ENCODE assay signal across 12 mouse cellular contexts in the genomic region with DNA sequence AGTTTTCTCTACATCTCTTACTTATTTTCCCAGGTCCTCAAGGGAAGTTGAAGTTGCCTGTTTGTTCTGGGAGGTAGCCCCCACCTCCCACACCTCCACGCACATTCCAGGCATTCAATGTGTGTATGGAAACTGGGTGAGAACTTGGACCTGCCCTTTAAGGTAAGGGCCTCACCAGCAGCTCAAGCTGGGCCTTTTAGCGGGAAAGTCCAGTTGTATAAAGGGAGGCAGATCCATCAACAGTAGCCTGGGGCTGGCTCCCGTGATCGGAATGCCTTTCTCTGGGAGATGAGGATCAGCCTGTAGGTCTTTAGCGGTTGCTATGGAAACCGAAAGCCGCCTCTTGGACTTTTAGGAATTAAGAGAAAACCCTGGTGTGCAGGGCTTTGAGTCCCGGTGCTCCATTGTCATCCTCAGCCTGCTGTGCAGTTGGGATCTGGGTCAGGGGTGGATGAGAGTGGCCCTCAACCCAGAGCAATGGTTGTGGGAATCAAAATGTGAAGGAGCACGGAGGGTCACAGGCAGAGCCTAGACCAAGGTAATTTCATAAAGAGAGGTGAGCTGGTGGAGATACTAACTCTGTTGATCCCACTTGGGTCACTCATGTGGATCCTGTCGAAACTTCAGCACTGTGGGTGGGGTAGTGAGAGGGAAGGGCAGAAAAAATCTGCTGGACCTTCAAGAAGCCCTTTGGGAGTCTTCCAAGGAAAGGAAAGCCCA. TPM values are rescaled to one million over a fixed set of nuclear protein-coding genes. Genes with fewer than 3 reads are reported as not detected.
DNase-seq lines count a peak whose midpoint lies in the region; ATAC-seq and TF ChIP-seq lines count a peak whose summit lies in the region.
"Had no signal": no experiment of that assay in that cellular context is flagged by ENCODE, and none has a peak within 500 bp of the region (broad histone marks: within the 10 kb centered on the region; RNA-seq: fewer than 3 reads in every experiment).

No protein-coding gene starts in this region.

- peaks cover 27% of the 10 kb centered on the region for H3K4me1 ChIP-seq in lung, embryonic 16.5 days (replicated peaks; ENCODE audit: control insufficient read depth, insufficient read depth, low read length)
- peaks cover 62% of the 10 kb centered on the region for H3K4me1 ChIP-seq in forebrain, embryonic 13.5 days
- H3K4me1 ChIP-seq in stomach, postnatal 0 days (replicated peaks; ENCODE audit: control insufficient read depth, insufficient read depth): peaks cover 6% of the 10 kb centered on the region; the same call in 1 of the 2 replicates

- H3K27me3 ChIP-seq in lung, embryonic 16.5 days (ENCODE audit: control insufficient read depth, insufficient read depth, low read depth, low read length): peaks cover 23% of the 10 kb centered on the region
- peaks cover 28% of the 10 kb centered on the region for H3K27me3 ChIP-seq in forebrain, embryonic 13.5 days
- no peaks in the 10 kb centered on the region for H3K27me3 ChIP-seq in stomach, postnatal 0 days (ENCODE audit: control insufficient read depth, insufficient read depth, low read length)
- H3K27me3 ChIP-seq: Patski had no signal

- DNase-seq in lung, postnatal 36 days: no peak
- peak; percentile 12 for DNase-seq in lung, postnatal 14 days
- no peak for DNase-seq in stomach, postnatal 0 days (ENCODE audit: low spot score)
- no peak for DNase-seq in urinary bladder, postnatal 4 days (ENCODE audit: low spot score in 2 of 2)
- DNase-seq: right cerebral cortex, postnatal 25 days had no signal

- H3K27ac ChIP-seq in lung, embryonic 16.5 days (ENCODE audit: low read length): peak overlapping the region; percentile 97
- H3K27ac ChIP-seq in forebrain, embryonic 13.5 days: peak overlapping the region; percentile 63
- peak overlapping the region; percentile 94 for H3K27ac ChIP-seq in stomach, postnatal 0 days (replicated peaks)

- H3K4me3 ChIP-seq in lung, embryonic 16.5 days (ENCODE audit: low read length): peak overlapping the region; percentile 45; the same call in 1 of the 2 replicates
- H3K4me3 ChIP-seq in forebrain, embryonic 13.5 days: no peak overlapping the region
- no peak overlapping the region for H3K4me3 ChIP-seq in stomach, postnatal 0 days (ENCODE audit: low read depth, low read length)

- no peak for TF ChIP-seq EP300 in stomach, postnatal 0 days (optimal IDR thresholded peaks at IDR 0.05)

- no peaks in the 10 kb centered on the region for H3K9me3 ChIP-seq in lung, embryonic 16.5 days (ENCODE audit: control insufficient read depth, low read length)
- H3K9me3 ChIP-seq in forebrain, embryonic 13.5 days (replicated peaks): no peaks in the 10 kb centered on the region
- H3K9me3 ChIP-seq in stomach, postnatal 0 days (ENCODE audit: control insufficient read depth, low read length): no peaks in the 10 kb centered on the region

- H3K4me2 ChIP-seq in lung, embryonic 16.5 days (ENCODE audit: low read depth, low read length): peak overlapping the region; percentile 56
- peak overlapping the region; percentile 61; the same call in 1 of the 2 replicates for H3K4me2 ChIP-seq in forebrain, embryonic 13.5 days
- H3K4me2 ChIP-seq in stomach, postnatal 0 days (replicated peaks; ENCODE audit: low read depth): no peak overlapping the region

- ATAC-seq in lung, embryonic 16.5 days (ENCODE audit: low read depth): 0 out of 2 replicates have a peak, but pooled peaks have one; percentile 2
- no peak for ATAC-seq in forebrain, embryonic 13.5 days
- no peak for ATAC-seq in stomach, postnatal 0 days (ENCODE audit: low FRiP score, low TSS enrichment)
- no peak for ATAC-seq in granulocyte monocyte progenitor cell, adult 5-6 weeks (replicated peaks; ENCODE audit: poor library complexity, severe bottlenecking)
- ATAC-seq: liver, postnatal 0 days had no signal

- 27% methylated on average over 10 of the region's 10 CpGs for WGBS in lung, embryonic 16.5 days
- WGBS in forebrain, embryonic 13.5 days: 2% methylated on average over 10 of the region's 10 CpGs
- 33% methylated on average over 10 of the region's 10 CpGs for WGBS in stomach, postnatal 0 days

- TF ChIP-seq CTCF in stomach, postnatal 0 days (IDR thresholded peaks at IDR 0.05; ENCODE audit: low read depth): no peak

- no peaks in the 10 kb centered on the region for H3K36me3 ChIP-seq in lung, embryonic 16.5 days (ENCODE audit: control insufficient read depth, insufficient read depth, low read length)
- 0 out of 2 replicates have a peak, but pooled peaks cover 2% of the 10 kb centered on the region for H3K36me3 ChIP-seq in forebrain, embryonic 13.5 days (ENCODE audit: poor library complexity, severe bottlenecking)
- peaks cover 2% of the 10 kb centered on the region; the same call in 1 of the 2 replicates for H3K36me3 ChIP-seq in stomach, postnatal 0 days (ENCODE audit: control insufficient read depth, insufficient read depth, low read length)

- H3K9ac ChIP-seq in lung, embryonic 16.5 days (ENCODE audit: low read length): peak overlapping the region; percentile 41; the same call in 1 of the 2 replicates
- H3K9ac ChIP-seq in forebrain, embryonic 13.5 days: no peak overlapping the region
- H3K9ac ChIP-seq in stomach, postnatal 0 days (ENCODE audit: low read length): 0 out of 2 replicates have a peak overlapping the region, but pooled peaks have one; percentile 8

RNA-seq across cellular contexts. Expression of a gene that starts 2.3 kb away (rescaled TPM):
- polyA plus RNA-seq in lung, embryonic 16.5 days (2015; fragmentation: Nextera tagmentation; extraction: Ambion mirVana): 22.0 and 24.5 TPM in 2 replicates
- 33.8 and 33.9 TPM in 2 replicates for polyA plus RNA-seq in forebrain, embryonic 13.5 days (2015; fragmentation: Nextera tagmentation; extraction: Ambion mirVana)
- polyA plus RNA-seq in stomach, postnatal 0 days (2015; fragmentation: Nextera tagmentation; extraction: Ambion mirVana): 33.5 and 38.3 TPM in 2 replicates
- total RNA-seq in granulocyte monocyte progenitor cell, adult 5-6 weeks (2014; fragmentation: Nextera tagmentation): 13.2 and 21.1 TPM in 2 replicates
- total RNA-seq in granulocyte monocyte progenitor cell, adult 5-6 weeks (2017): 15.3 and 17.0 TPM in 2 replicates

RNA-seq across cellular contexts. Expression of a gene that starts 2.5 kb away (rescaled TPM):
- polyA plus RNA-seq in lung, embryonic 16.5 days (2015; fragmentation: Nextera tagmentation; extraction: Ambion mirVana): 20.4 and 20.9 TPM in 2 replicates
- polyA plus RNA-seq in forebrain, embryonic 13.5 days (2015; fragmentation: Nextera tagmentation; extraction: Ambion mirVana): 1.5 and 2.4 TPM in 2 replicates
- polyA plus RNA-seq in stomach, postnatal 0 days (2015; fragmentation: Nextera tagmentation; extraction: Ambion mirVana): 8.7 and 9.4 TPM in 2 replicates
- total RNA-seq in granulocyte monocyte progenitor cell, adult 5-6 weeks (2014; fragmentation: Nextera tagmentation): 0.75 and 2.5 TPM in 2 replicates
- 0.13 TPM in 1 of 2 replicates, not detected in the other for total RNA-seq in granulocyte monocyte progenitor cell, adult 5-6 weeks (2017)
- total RNA-seq: heart, postnatal 36 days had no signal

RNA-seq across cellular contexts. Expression of a gene that starts 10.2 kb away (rescaled TPM):
- polyA plus RNA-seq in lung, embryonic 16.5 days (2015; fragmentation: Nextera tagmentation; extraction: Ambion mirVana): 2.5 and 4.9 TPM in 2 replicates
- polyA plus RNA-seq in forebrain, embryonic 13.5 days (2015; fragmentation: Nextera tagmentation; extraction: Ambion mirVana): 6.2 and 6.6 TPM in 2 replicates
- 1.7 and 2.3 TPM in 2 replicates for polyA plus RNA-seq in stomach, postnatal 0 days (2015; fragmentation: Nextera tagmentation; extraction: Ambion mirVana)
- 0.24 and 5.1 TPM in 2 replicates for total RNA-seq in granulocyte monocyte progenitor cell, adult 5-6 weeks (2014; fragmentation: Nextera tagmentation)
- total RNA-seq in granulocyte monocyte progenitor cell, adult 5-6 weeks (2017): 0.82 and 3.6 TPM in 2 replicates

RNA-seq across cellular contexts. Expression of a gene that starts 28.9 kb away (rescaled TPM):
- polyA plus RNA-seq in lung, embryonic 16.5 days (2015; fragmentation: Nextera tagmentation; extraction: Ambion mirVana): 8.9 and 11.0 TPM in 2 replicates
- polyA plus RNA-seq in forebrain, embryonic 13.5 days (2015; fragmentation: Nextera tagmentation; extraction: Ambion mirVana): 66.9 and 71.1 TPM in 2 replicates
- polyA plus RNA-seq in stomach, postnatal 0 days (2015; fragmentation: Nextera tagmentation; extraction: Ambion mirVana): 10.3 and 12.5 TPM in 2 replicates
- total RNA-seq in granulocyte monocyte progenitor cell, adult 5-6 weeks (2014; fragmentation: Nextera tagmentation): not detected in 2 replicates
- total RNA-seq in granulocyte monocyte progenitor cell, adult 5-6 weeks (2017): not detected in 2 replicates
- total RNA-seq: common myeloid progenitor, adult 5-6 weeks had no signal
